Mouse (Mus musculus) ES-E14 (cell line): Measurements from ENCODE around the gene Hrh2.

Experiments used
- CHD2 ChIP-seq: IDR thresholded peaks from 2 replicates; pipeline ENCODE4 v1.6.1; 2014; ENCODE audit warnings: mild to moderate bottlenecking, low read depth, low read length, inconsistent platforms
- HCFC1 ChIP-seq: IDR thresholded peaks from 2 replicates; pipeline ENCODE4 v1.6.1; 2012; ENCODE audit warnings: low read length, inconsistent platforms, borderline replicate concordance; ENCODE audit not compliant: insufficient read depth
- MAFK ChIP-seq: IDR thresholded peaks from 2 replicates; pipeline ENCODE4 v1.6.1; 2014; ENCODE audit warnings: mild to moderate bottlenecking, low read depth, low read length, inconsistent platforms; ENCODE audit not compliant: insufficient read depth
- ZC3H11A ChIP-seq: IDR thresholded peaks from 2 replicates; pipeline ENCODE4 v1.6.1; 2012; ENCODE audit warnings: low read depth, mild to moderate bottlenecking, inconsistent platforms, low read length, borderline replicate concordance

DNA sequence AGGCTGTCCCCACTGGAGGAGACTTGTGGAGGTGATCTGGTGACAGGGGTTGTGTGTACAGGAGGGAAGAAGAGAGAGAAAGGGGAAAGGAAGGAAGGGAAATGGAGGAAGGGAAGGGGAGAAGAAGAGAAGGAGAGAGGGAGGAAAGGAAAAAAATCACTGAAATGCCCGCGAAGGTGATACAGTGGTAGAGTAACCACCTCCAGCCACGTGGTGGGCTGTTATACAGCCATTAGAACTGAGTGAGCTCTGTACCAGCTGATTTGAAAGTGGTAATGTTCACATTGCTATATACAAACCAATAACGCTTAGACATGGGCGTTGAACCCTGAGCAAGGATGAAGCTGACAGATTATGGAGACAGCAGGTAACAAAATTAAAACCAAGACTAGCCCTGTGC is 20.6 kb downstream of the Hrh2 start:
- TF ChIP-seq HCFC1 (no peak), MAFK (no peak), ZC3H11A (no peak), CHD2 (no peak)
